Mouse (Mus musculus) myocyte (in vitro differentiated cells): ENCODE measurements at regions not wholly inside any gene's neighbourhood (a gene's known extent, or its start where the extent isn't known, plus 50 kb on each side); places are given as distances from the start of the nearest gene placed in this dataset.

Experiments used
- H3K27me3 ChIP-seq: one replicate; pipeline ENCODE4 v1.6.1; 2011; ENCODE audit not compliant: control insufficient read depth, insufficient read depth, insufficient read length
- H3K36me3 ChIP-seq: one replicate; pipeline ENCODE4 v1.6.1; 2011; ENCODE audit not compliant: control insufficient read depth, insufficient read depth
- H3K4me2 ChIP-seq: one replicate; pipeline ENCODE4 v1.6.1; 2011; ENCODE audit warnings: low read depth, control low read depth
- H3K4me3 ChIP-seq: one replicate; pipeline ENCODE4 v1.5.1; 2011; ENCODE audit warnings: mild to moderate bottlenecking, control low read depth, moderate library complexity
- H3K79me2 ChIP-seq: one replicate; pipeline ENCODE4 v1.6.1; 2011; ENCODE audit not compliant: control insufficient read depth, insufficient read depth
- H3ac ChIP-seq: one replicate; pipeline ENCODE4 v1.6.1; 2011; ENCODE audit not compliant: control insufficient read depth, insufficient read length
- CEBPB ChIP-seq: IDR thresholded peaks from 2 replicates; pipeline ENCODE4 v1.6.1; 2011; ENCODE audit warnings: mild to moderate bottlenecking, moderate library complexity; ENCODE audit not compliant: poor library complexity, insufficient read depth, severe bottlenecking
- E2F4 ChIP-seq: IDR thresholded peaks from one replicate; pipeline ENCODE4 v1.6.1; 2011; ENCODE audit warnings: mild to moderate bottlenecking, control low read depth, moderate library complexity; ENCODE audit not compliant: insufficient read depth
- MAX ChIP-seq: IDR thresholded peaks from one replicate; pipeline ENCODE4 v1.6.1; 2011; ENCODE audit warnings: low read depth, mild to moderate bottlenecking, control low read depth
- MYOD1 ChIP-seq, 3 experiments: IDR thresholded peaks; one replicate each; pipeline ENCODE4 v1.6.1; 2011; ENCODE audit warnings: control low read depth in 2 of 3, low read depth in 2 of 3, mild to moderate bottlenecking in 2 of 3, moderate library complexity in 1 of 3; ENCODE audit not compliant: insufficient read length in 2 of 3, control insufficient read depth in 1 of 3
- MYOG ChIP-seq, 3 experiments: IDR thresholded peaks; one replicate each; pipeline ENCODE4 v1.6.1; 2011; ENCODE audit warnings: control low read depth in 2 of 3, low read depth in 2 of 3, mild to moderate bottlenecking in 2 of 3; ENCODE audit not compliant: insufficient read length in 2 of 3, control insufficient read depth in 1 of 3, insufficient read depth in 1 of 3
- POLR2A ChIP-seq: IDR thresholded peaks from one replicate; pipeline ENCODE4 v1.6.1; 2011; ENCODE audit warnings: low read depth, mild to moderate bottlenecking, control low read depth, moderate library complexity; ENCODE audit not compliant: insufficient read length
- POLR2AphosphoS2 ChIP-seq: IDR thresholded peaks from one replicate; pipeline ENCODE4 v1.6.1; 2011; ENCODE audit warnings: low read depth, control low read depth; ENCODE audit not compliant: insufficient read length
- REST ChIP-seq: IDR thresholded peaks from one replicate; pipeline ENCODE4 v1.6.1; 2011; ENCODE audit warnings: mild to moderate bottlenecking, control low read depth, moderate library complexity; ENCODE audit not compliant: insufficient read depth, insufficient read length
- SRF ChIP-seq: IDR thresholded peaks from one replicate; pipeline ENCODE4 v1.6.1; 2011; ENCODE audit warnings: low read depth; ENCODE audit not compliant: control insufficient read depth, insufficient read length
- TCF12 ChIP-seq: IDR thresholded peaks from one replicate; pipeline ENCODE4 v1.6.1; 2011; ENCODE audit warnings: mild to moderate bottlenecking, control low read depth; ENCODE audit not compliant: poor library complexity, insufficient read depth, severe bottlenecking
- TCF3 ChIP-seq: IDR thresholded peaks from one replicate; pipeline ENCODE4 v1.6.1; 2011; ENCODE audit warnings: low read depth, control low read depth; ENCODE audit not compliant: insufficient read length
- USF1 ChIP-seq: IDR thresholded peaks from one replicate; pipeline ENCODE4 v1.6.1; 2011; ENCODE audit warnings: low read depth, mild to moderate bottlenecking, control low read depth, moderate library complexity

DNA sequence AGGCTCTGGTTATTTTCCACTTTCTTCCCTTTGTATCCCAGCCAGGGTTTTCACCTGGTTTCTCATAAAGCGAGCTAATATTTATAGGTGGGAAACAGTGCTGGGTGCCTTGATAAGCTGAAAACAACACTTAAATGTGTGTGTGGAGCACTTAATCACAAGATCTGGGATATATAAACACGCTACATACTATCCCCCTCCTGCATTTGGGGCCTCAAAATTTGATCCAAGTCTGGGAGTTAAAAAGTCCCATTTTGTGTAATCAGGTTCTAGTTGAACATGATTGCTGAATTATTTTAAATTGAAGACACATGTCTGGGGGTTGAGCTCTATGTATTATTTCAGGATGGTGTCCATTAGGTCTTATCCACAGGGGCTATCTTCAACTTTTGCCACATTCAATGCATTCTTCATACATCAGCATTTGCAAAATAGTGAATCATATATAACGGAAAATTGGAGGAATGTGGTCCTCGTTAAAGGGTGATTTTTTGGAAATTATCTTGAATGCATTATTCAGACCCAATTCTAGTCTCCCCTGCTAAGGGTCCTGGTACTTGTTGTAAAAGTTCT, 303.2 kb upstream of the Npvf start:
- Histone ChIP-seq H3K4me2 (no peak overlapping the region), H3K27me3 (no peaks in the 10 kb centered on the region), H3K4me3 (no peak overlapping the region), H3K79me2 (no peaks in the 10 kb centered on the region), H3ac (no peak overlapping the region), H3K36me3 (no peaks in the 10 kb centered on the region)
- TF ChIP-seq MAX (no peak), MYOD1 (IDR thresholded peaks at IDR 0.05; ENCODE audit: control insufficient read depth in 1 of 3, insufficient read length in 2 of 3, low read depth in 2 of 3) (no peak), USF1 (no peak), CEBPB (no peak), POLR2A (no peak)

DNA sequence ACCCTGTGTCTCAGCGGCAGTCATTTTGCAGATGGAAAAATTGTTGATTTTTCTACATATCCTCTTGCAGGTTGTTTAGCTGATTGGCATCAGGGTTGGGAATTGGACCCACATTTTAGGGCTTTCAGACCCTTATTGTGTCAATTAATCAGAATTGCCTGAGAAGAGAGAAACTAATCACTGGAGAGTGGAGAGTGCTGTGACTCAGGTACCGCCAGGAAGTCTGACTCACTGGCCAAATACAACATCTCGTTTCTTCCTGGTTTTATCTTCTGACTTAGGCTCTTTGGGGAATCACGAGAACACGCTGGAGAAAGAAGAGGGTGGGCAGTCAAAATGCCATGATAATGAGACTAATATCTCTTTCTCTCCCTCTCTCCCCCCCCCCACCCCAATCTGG, 306.1 kb upstream of the Npvf start:
- no peaks in the 10 kb centered on the region for H3K27me3 ChIP-seq
- no peak overlapping the region for H3K4me2 ChIP-seq
- TF ChIP-seq REST (no peak), TCF3 (no peak), MAX (no peak), TCF12 (no peak), POLR2AphosphoS2 (no peak), CEBPB (no peak), SRF (no peak)
- no peaks in the 10 kb centered on the region for H3K79me2 ChIP-seq
- H3K4me3 ChIP-seq: no peak overlapping the region
- H3K36me3 ChIP-seq: no peaks in the 10 kb centered on the region
- H3ac ChIP-seq: no peak overlapping the region

DNA sequence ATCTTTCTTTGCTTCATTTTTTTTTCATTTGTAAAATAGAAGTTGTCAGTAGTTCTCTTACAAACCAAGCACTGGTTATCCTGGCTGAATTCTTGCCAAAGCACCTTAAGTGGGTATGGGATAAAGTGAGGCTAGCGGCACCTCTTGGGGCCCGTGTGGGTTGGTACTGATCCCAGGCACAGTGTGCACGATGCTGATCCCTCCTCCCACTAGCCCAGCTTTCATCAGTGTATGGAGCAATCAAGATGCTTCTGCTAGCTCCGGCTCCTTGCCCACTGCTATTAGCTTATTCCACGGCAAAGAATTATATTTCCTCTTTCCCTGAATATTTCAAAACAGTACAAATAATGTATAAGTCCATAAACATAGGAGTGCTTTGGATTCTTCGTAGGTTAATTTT, 307.4 kb upstream of the Npvf start:
- H3K79me2 ChIP-seq: no peaks in the 10 kb centered on the region
- no peak overlapping the region for H3K4me3 ChIP-seq
- peaks cover 3% of the 10 kb centered on the region for H3K27me3 ChIP-seq
- TF ChIP-seq CEBPB (no peak), USF1 (no peak), MYOD1 (IDR thresholded peaks at IDR 0.05; ENCODE audit: control insufficient read depth in 1 of 3, insufficient read length in 2 of 3, low read depth in 2 of 3) (no peak), SRF (no peak), MYOG (IDR thresholded peaks at IDR 0.05; ENCODE audit: control insufficient read depth in 1 of 3, insufficient read depth in 1 of 3, insufficient read length in 2 of 3, low read depth in 2 of 3) (no peak), E2F4 (no peak), TCF12 (no peak), MAX (no peak), TCF3 (no peak), POLR2AphosphoS2 (no peak), REST (no peak), POLR2A (no peak)
- no peak overlapping the region for H3ac ChIP-seq
- no peak overlapping the region for H3K4me2 ChIP-seq
- no peaks in the 10 kb centered on the region for H3K36me3 ChIP-seq

DNA sequence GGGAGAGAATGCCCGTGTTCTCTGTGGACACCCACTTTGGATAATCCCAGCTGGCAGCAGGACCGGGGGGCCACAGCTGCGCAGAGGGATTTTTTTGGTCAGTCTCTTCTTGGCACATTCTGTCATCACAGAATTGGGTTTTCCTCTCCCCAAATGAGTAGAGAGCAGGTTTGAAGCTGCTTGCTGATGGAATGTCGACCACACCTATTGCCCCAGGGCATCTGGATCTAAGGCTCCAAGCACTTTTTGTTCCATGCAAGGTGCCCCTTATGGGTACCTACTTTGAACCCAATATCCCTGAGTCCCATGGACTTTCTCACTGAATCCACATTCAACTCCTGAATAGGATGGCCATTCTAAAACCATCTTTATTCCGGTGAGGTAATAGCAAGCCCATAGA, 314.3 kb upstream of the Npvf start:
- TF ChIP-seq USF1: no peak
- TF ChIP-seq E2F4: no peak

DNA sequence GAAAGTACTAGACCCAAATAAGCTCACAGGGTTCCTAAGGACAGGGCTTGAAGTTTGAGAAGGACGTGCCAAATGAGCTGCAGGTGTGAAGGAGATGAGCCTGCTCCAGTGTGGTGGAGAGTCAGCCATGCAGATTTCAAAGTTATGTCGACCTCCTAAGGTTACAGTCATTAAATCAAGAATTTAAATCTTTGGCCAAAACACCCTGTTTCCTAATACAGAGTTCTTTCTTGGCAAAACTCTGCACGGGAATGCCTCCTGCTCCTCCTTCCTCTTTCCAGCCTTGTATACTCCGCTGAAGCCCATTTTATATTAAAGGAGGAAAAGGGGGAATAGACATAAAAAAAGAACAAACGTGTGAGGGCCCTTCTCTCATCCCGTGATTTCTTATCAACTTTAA, 315.1 kb upstream of the Npvf start:
- TF ChIP-seq CEBPB: no peak
- no peak for TF ChIP-seq TCF12
- TF ChIP-seq USF1: no peak
- TF ChIP-seq TCF3: no peak
- no peak for TF ChIP-seq REST
- TF ChIP-seq SRF: no peak
- no peak for TF ChIP-seq POLR2AphosphoS2
- no peak for TF ChIP-seq MYOD1 (IDR thresholded peaks at IDR 0.05; ENCODE audit: control insufficient read depth in 1 of 3, insufficient read length in 2 of 3, low read depth in 2 of 3)
- TF ChIP-seq MAX: no peak
- no peak for TF ChIP-seq MYOG (IDR thresholded peaks at IDR 0.05; ENCODE audit: control insufficient read depth in 1 of 3, insufficient read depth in 1 of 3, insufficient read length in 2 of 3, low read depth in 2 of 3)
- TF ChIP-seq E2F4: no peak

More for the DNA sequence above, 314.3 kb upstream of the Npvf start:
- Histone ChIP-seq H3K4me2 (no peak overlapping the region), H3K4me3 (no peak overlapping the region), H3K27me3 (peaks cover 9% of the 10 kb centered on the region), H3K36me3 (no peaks in the 10 kb centered on the region), H3ac (no peak overlapping the region), H3K79me2 (no peaks in the 10 kb centered on the region)

DNA sequence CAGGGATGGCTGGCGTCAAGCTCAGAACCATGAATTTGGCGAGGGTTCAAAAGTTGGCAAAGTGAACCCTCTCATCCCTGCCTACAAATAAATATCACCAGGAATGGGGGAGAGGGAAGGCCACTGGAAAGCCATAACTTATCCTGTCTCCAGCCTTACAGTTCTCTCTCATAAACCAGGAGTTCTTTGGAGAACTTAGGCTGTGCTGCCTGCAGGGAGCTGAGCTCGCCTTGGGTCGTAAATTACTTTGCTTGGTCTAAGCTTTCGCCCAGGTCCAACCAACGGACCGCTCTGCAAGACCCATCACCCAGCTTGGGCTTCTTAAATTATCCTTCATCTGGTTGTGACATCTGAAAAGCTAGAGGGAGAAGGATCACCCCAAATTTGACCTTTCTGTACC, 315.8 kb upstream of the Npvf start:
- Histone ChIP-seq H3K36me3 (no peaks in the 10 kb centered on the region), H3K4me3 (no peak overlapping the region), H3ac (no peak overlapping the region), H3K27me3 (peaks cover 9% of the 10 kb centered on the region), H3K79me2 (no peaks in the 10 kb centered on the region), H3K4me2 (no peak overlapping the region)
- TF ChIP-seq CEBPB (no peak), TCF3 (no peak), MYOD1 (IDR thresholded peaks at IDR 0.05; ENCODE audit: control insufficient read depth in 1 of 3, insufficient read length in 2 of 3, low read depth in 2 of 3) (no peak), TCF12 (no peak), E2F4 (no peak), SRF (no peak)

More for the DNA sequence above, 315.1 kb upstream of the Npvf start:
- no peaks in the 10 kb centered on the region for H3K79me2 ChIP-seq
- H3ac ChIP-seq: no peak overlapping the region
- H3K27me3 ChIP-seq: peaks cover 9% of the 10 kb centered on the region
- no peak overlapping the region for H3K4me2 ChIP-seq
- H3K36me3 ChIP-seq: no peaks in the 10 kb centered on the region
- no peak overlapping the region for H3K4me3 ChIP-seq
